Mouse (Mus musculus) hindbrain, postnatal 0 days (tissue): Measurements from ENCODE around the gene 1700020N01Rik. TPM values are rescaled to one million over a fixed set of nuclear protein-coding genes. Genes with fewer than 3 reads are reported as not detected.

ENCODE experiments used
- ATAC-seq: fragments of 200-750 bp; cut with Nextera tagmentation; 2 replicates; pipeline ENCODE4 v1.8.0; 2017; ENCODE audit warnings: mild to moderate bottlenecking, moderate TSS enrichment, moderate library complexity
- DNase-seq: peaks from one replicate; pipeline ENCODE4 v3.0.0-alpha.2; 2015; ENCODE audit warnings: low spot score
- H3K27ac ChIP-seq: fragments of 300-500 bp; sonication (generic); 2 replicates; pipeline ENCODE4 v1.5.1; 2014; ENCODE audit warnings: mild to moderate bottlenecking
- H3K27me3 ChIP-seq: fragments of 300-500 bp; sonication (generic); 2 replicates; pipeline ENCODE4 v1.6.1; 2014; ENCODE audit warnings: low read length, mixed read lengths; ENCODE audit not compliant: insufficient read depth
- H3K36me3 ChIP-seq: fragments of 300-500 bp; sonication (generic); 2 replicates; pipeline ENCODE4 v1.6.1; 2014; ENCODE audit warnings: low read length, mixed read lengths; ENCODE audit not compliant: insufficient read depth
- H3K4me1 ChIP-seq: fragments of 300-500 bp; sonication (generic); 2 replicates; pipeline ENCODE4 v1.6.1; 2014; ENCODE audit warnings: antibody characterized with exemption, low read length, mixed read lengths; ENCODE audit not compliant: insufficient read depth
- H3K4me2 ChIP-seq: fragments of 300-500 bp; sonication (generic); 2 replicates; pipeline ENCODE4 v1.6.1; 2014; ENCODE audit warnings: low read depth, mild to moderate bottlenecking, low read length, moderate library complexity, mixed read lengths
- H3K4me3 ChIP-seq: fragments of 300-500 bp; sonication (generic); 2 replicates; pipeline ENCODE4 v1.5.1; 2014; ENCODE audit warnings: low read length
- H3K9ac ChIP-seq: fragments of 300-500 bp; sonication (generic); replicated peaks from 2 replicates; pipeline ENCODE4 v1.6.1; 2014; ENCODE audit warnings: mild to moderate bottlenecking, low read length, moderate library complexity, mixed read lengths
- H3K9me3 ChIP-seq: fragments of 300-500 bp; sonication (generic); 2 replicates; pipeline ENCODE4 v1.6.1; 2016; ENCODE audit warnings: low read length, mixed read lengths
- CTCF ChIP-seq: IDR thresholded peaks from 2 replicates; pipeline ENCODE4 v1.5.1; 2016; ENCODE audit warnings: antibody characterized with exemption, control low read depth, low read depth
- WGBS: fragments of 180-500 bp; shearing (Covaris S2); extraction: QIAGEN DNeasy Blood & Tissue Kit; methylation state at CpG from one replicate; pipeline ENCODE4 v1.1.7; 2014; 5-methylcytosine and 5-hydroxymethylcytosine counted together
- polyA plus RNA-seq: library from polyadenylated mRNA; unstranded; fragments of >200 nt; fragmentation: Nextera tagmentation; extraction: Ambion mirVana; gene quantifications from 2 replicates; pipeline ENCODE4 v1.2.1, GENCODE M21; 2015
- total RNA-seq: library from RNA; depleted of rRNA; stranded (reverse); fragments of >200 nt; gene quantifications from 2 replicates; pipeline ENCODE4 v1.2.3, GENCODE M21; 2014

Gene 1700020N01Rik
- total and polyA plus RNA-seq, 2 experiments from 2014 or later = not detected

DNA sequence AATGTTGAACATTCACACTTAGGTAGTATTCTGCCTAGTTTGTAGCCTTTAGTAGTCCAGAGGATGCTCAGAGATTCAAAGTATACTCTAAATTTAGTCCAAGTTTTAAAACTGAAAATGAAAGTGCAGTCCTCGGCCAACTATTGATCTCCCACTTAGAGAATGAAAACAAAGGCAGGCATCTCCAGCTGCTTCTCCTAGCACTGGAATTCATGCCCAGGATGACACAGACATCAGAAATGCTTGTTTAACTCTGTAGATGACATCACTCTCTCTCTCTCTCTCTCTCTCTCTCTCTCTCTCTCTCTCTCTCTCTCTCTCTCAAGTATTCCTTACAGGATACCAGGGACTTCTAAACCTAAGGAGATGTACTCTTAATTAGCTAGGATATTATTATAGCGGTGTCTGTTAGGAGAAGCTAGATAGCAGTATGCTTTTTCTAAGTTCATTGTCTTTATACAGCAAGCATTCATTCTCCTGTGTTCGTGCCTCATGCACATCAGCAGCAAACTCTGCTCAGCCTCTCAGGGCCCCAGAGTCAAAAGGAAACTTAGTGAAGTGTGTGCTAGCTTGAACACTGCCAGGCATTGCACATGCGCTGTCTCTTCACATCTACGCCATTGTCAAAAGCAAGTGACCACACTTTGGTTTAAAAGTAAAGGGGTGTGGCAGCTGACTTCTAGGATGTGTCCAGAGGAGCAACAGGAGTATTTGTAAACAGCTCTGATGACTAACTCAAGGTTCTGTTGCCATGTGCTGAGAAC is 26.0 kb downstream of the 1700020N01Rik start:
- no peak for TF ChIP-seq CTCF
- Histone ChIP-seq H3K4me2 (no peak overlapping the region), H3K36me3 (no peaks in the 10 kb centered on the region), H3K9me3 (no peaks in the 10 kb centered on the region), H3K9ac (no peak overlapping the region), H3K4me1 (no peaks in the 10 kb centered on the region), H3K27me3 (no peaks in the 10 kb centered on the region), H3K4me3 (no peak overlapping the region), H3K27ac (no peak overlapping the region)
- DNase-seq = no peak
- 76% methylated on average over 5 of the region's 5 CpGs for WGBS
- ATAC-seq = no peak

DNA sequence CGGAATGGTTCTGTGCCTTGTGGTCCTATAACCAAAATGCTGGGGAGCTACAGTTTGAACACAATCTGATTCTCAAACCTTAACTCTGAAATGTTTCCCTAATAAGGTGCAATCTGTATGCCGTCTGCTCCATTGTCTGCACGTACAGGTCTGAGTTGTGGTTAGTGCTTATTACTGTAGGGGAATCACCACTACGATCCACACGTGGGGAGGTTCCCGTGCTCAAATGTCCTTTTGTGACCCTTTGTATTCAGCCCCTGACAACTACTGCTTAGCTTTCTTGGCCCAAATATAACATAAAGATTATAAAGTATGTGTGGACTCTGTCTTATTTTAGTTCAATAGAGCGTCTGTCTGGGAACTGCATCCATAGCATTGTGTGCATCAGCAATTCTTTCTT is 29.1 kb downstream of the 1700020N01Rik start:
- H3K36me3 ChIP-seq = no peaks in the 10 kb centered on the region
- no peaks in the 10 kb centered on the region for H3K4me1 ChIP-seq
- H3K27me3 ChIP-seq = no peaks in the 10 kb centered on the region
- H3K4me2 ChIP-seq = no peak overlapping the region
- 67% methylated on average over 7 of the region's 7 CpGs for WGBS
- H3K27ac ChIP-seq = no peak overlapping the region
- no peak overlapping the region for H3K4me3 ChIP-seq
- DNase-seq (no peak), ATAC-seq (no peak)
- H3K9ac ChIP-seq = no peak overlapping the region
- no peaks in the 10 kb centered on the region for H3K9me3 ChIP-seq
- no peak for TF ChIP-seq CTCF

DNA sequence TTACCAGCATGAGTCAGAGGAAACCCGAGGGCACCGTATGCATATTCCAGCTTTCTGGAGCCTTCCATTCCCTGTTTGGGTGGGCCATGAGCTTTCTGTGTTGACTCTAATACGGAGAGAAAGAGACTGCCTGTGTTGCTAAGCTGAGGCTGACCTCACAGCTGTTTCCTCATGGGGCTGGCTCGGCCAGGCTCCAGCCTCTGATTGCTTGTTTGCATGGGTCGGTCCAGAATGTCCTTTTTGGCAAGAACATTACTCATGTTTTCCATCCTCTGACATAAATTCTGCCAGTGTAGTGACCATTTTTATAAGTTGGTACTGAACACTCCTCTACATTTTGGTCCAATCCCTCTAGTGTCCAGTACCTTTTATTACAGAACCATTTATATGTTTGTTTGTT is 35.6 kb downstream of the 1700020N01Rik start:
- Histone ChIP-seq H3K4me3 (no peak overlapping the region), H3K27me3 (no peaks in the 10 kb centered on the region), H3K9me3 (no peaks in the 10 kb centered on the region), H3K36me3 (no peaks in the 10 kb centered on the region), H3K27ac (no peak overlapping the region), H3K4me1 (no peaks in the 10 kb centered on the region), H3K9ac (no peak overlapping the region), H3K4me2 (no peak overlapping the region)
- ATAC-seq = 0 out of 2 replicates have a peak, but pooled peaks have one; percentile 21
- DNase-seq = peak; percentile 27
- no peak for TF ChIP-seq CTCF
- WGBS = 65% methylated on average over 5 of the region's 5 CpGs

DNA sequence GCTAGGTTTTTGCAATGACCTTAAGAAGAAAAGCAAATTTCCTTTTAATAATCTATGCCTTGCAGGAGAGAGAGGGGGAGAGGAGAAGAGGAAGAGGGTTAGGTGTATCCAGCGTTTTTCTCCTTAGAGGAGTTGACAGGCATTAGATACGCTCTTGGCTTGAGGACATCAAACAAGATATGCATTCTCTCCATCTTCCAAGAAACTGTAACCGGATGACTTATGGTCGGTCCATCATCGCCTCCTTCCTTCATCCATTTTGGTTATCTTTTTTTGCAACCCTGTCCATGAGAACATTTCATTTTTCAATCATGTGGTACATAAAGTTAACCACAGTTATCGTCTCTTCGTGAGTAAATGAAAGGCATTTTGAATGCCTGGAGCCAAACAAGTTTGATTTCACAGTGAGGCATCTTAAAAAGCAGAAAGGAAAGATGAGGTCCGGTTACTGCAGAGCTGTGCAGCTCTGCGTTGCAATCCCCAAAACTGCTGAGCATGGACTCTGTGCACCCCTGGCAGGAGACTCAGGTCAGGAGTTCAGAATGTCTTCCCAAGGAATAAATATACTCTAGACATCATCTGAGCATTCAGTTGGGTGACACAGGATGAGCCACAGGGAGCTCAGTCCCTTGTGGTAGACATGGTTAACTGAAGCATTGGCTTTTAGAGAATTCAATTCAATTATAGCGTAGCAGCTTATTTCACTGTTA is 36.2 kb downstream of the 1700020N01Rik start:
- ATAC-seq = no peak
- no peaks in the 10 kb centered on the region for H3K27me3 ChIP-seq
- no peak overlapping the region for H3K4me3 ChIP-seq
- 81% methylated on average over 10 of the region's 10 CpGs for WGBS
- no peaks in the 10 kb centered on the region for H3K36me3 ChIP-seq
- H3K4me2 ChIP-seq = no peak overlapping the region
- no peak for DNase-seq
- H3K27ac ChIP-seq = no peak overlapping the region
- H3K9me3 ChIP-seq = no peaks in the 10 kb centered on the region
- no peak overlapping the region for H3K9ac ChIP-seq
- no peak for TF ChIP-seq CTCF
- no peaks in the 10 kb centered on the region for H3K4me1 ChIP-seq

DNA sequence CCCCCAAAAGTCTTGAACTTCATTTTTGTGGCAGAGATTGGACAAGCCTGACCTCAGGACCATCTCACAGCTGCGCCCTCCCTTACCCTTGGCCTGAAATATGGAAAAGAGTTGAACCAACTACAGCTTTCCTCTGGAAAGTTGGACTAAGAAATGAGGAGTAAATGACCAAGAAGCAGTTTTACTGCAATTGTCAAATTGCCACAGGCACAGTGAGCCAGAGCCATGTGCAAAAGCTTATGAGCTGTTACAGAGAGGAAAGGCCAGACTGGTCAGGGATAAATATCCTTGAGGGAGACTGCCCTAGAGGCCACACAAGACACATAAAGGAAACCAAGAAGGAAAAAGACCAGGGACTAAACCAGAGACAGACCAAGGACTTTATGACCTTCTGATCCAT is 38.5 kb downstream of the 1700020N01Rik start:
- no peaks in the 10 kb centered on the region for H3K9me3 ChIP-seq
- no peaks in the 10 kb centered on the region for H3K4me1 ChIP-seq
- WGBS = 90% methylated on average over 1 of the region's 1 CpGs
- no peak overlapping the region for H3K4me3 ChIP-seq
- no peak for TF ChIP-seq CTCF
- H3K9ac ChIP-seq = no peak overlapping the region
- ATAC-seq = no peak
- DNase-seq = no peak
- H3K4me2 ChIP-seq = no peak overlapping the region
- H3K36me3 ChIP-seq = no peaks in the 10 kb centered on the region
- H3K27me3 ChIP-seq = no peaks in the 10 kb centered on the region
- H3K27ac ChIP-seq = no peak overlapping the region

DNA sequence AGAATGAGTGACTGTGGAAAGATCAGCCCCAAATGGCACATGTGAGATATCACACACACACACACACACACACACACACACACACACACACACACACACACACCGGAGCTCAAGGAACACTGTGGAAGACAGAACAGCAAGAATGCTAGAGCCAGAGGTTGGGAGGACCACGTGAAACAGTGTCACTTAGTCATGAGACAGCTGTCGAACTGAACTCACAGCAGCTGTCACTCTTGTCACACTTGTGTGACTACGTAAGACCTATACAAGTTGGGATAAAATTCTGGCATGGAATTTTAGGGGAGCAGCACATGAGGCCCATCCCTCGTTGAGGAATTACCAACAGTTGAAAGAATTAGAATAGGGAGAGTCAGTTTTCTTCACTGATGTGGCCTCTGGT is 39.7 kb downstream of the 1700020N01Rik start:
- ATAC-seq = no peak
- H3K4me3 ChIP-seq = no peak overlapping the region

More for the DNA sequence above, 39.7 kb downstream of the 1700020N01Rik start:
- Histone ChIP-seq H3K9me3 (no peaks in the 10 kb centered on the region), H3K4me2 (no peak overlapping the region), H3K4me1 (no peaks in the 10 kb centered on the region), H3K9ac (no peak overlapping the region), H3K27ac (no peak overlapping the region), H3K36me3 (no peaks in the 10 kb centered on the region), H3K27me3 (no peaks in the 10 kb centered on the region)
- no peak for TF ChIP-seq CTCF
- DNase-seq = no peak
- WGBS = 58% methylated on average over 5 of the region's 5 CpGs
